14 mouse cellular contexts compared by ENCODE assay signal in genomic region chr19:53786836-53787235, GRCm38 (mm10).
DNase-seq lines count a peak whose midpoint lies in the region; ATAC-seq and TF ChIP-seq lines count a peak whose summit lies in the region.
"Had no signal": no experiment of that assay in that cellular context is flagged by ENCODE, and none has a peak within 500 bp of the region (broad histone marks: within the 10 kb centered on the region; RNA-seq: fewer than 3 reads in every experiment).

No protein-coding gene starts in this region.

- no peak overlapping the region for H3K9ac ChIP-seq in forebrain, embryonic 13.5 days
- H3K9ac ChIP-seq in forebrain, postnatal 0 days: no peak overlapping the region
- no peak overlapping the region for H3K9ac ChIP-seq in heart, postnatal 0 days (replicated peaks; ENCODE audit: low read depth, low read length)
- no peak overlapping the region for H3K9ac ChIP-seq in limb, embryonic 12.5 days (replicated peaks)
- H3K9ac ChIP-seq: liver, embryonic 12.5 days had no signal

- no peaks in the 10 kb centered on the region for H3K36me3 ChIP-seq in forebrain, embryonic 13.5 days (ENCODE audit: poor library complexity, severe bottlenecking)
- no peaks in the 10 kb centered on the region for H3K36me3 ChIP-seq in forebrain, postnatal 0 days (ENCODE audit: insufficient read depth)
- H3K36me3 ChIP-seq in heart, postnatal 0 days (replicated peaks; ENCODE audit: control insufficient read depth, insufficient read depth, low read length): no peaks in the 10 kb centered on the region
- H3K36me3 ChIP-seq in limb, embryonic 12.5 days: no peaks in the 10 kb centered on the region
- H3K36me3 ChIP-seq in limb, embryonic 10.5 days: no peaks in the 10 kb centered on the region
- H3K36me3 ChIP-seq in small intestine, adult 2 months (ENCODE audit: control insufficient read depth, insufficient read depth, low read length): no peaks in the 10 kb centered on the region
- H3K36me3 ChIP-seq: liver, embryonic 12.5 days had no signal

- no peaks in the 10 kb centered on the region for H3K9me3 ChIP-seq in forebrain, embryonic 13.5 days (replicated peaks)
- H3K9me3 ChIP-seq in forebrain, postnatal 0 days (ENCODE audit: low read length): no peaks in the 10 kb centered on the region
- H3K9me3 ChIP-seq in heart, postnatal 0 days (replicated peaks; ENCODE audit: control insufficient read depth, low read length): no peaks in the 10 kb centered on the region
- H3K9me3 ChIP-seq in limb, embryonic 12.5 days: no peaks in the 10 kb centered on the region
- no peaks in the 10 kb centered on the region for H3K9me3 ChIP-seq in limb, embryonic 10.5 days (replicated peaks)
- H3K9me3 ChIP-seq: liver, embryonic 12.5 days had no signal

- no peak overlapping the region for H3K4me3 ChIP-seq in forebrain, embryonic 13.5 days
- H3K4me3 ChIP-seq in forebrain, postnatal 0 days (ENCODE audit: low read depth, low read length): no peak overlapping the region
- H3K4me3 ChIP-seq in heart, postnatal 0 days (ENCODE audit: low read depth, low read length): no peak overlapping the region
- no peak overlapping the region for H3K4me3 ChIP-seq in limb, embryonic 12.5 days (replicated peaks)
- no peak overlapping the region for H3K4me3 ChIP-seq in limb, embryonic 10.5 days
- H3K4me3 ChIP-seq in small intestine, adult 2 months (ENCODE audit: low read depth, low read length): no peak overlapping the region
- H3K4me3 ChIP-seq: liver, embryonic 12.5 days had no signal

- 52% methylated on average over 5 of the region's 5 CpGs for WGBS in forebrain, embryonic 13.5 days
- WGBS in forebrain, postnatal 0 days: 24% methylated on average over 5 of the region's 5 CpGs
- WGBS in heart, postnatal 0 days: 74% methylated on average over 5 of the region's 5 CpGs
- WGBS in limb, embryonic 12.5 days: 43% methylated on average over 5 of the region's 5 CpGs
- WGBS in limb, embryonic 10.5 days: 83% methylated on average over 5 of the region's 5 CpGs
- WGBS in small intestine, adult 2 months: 22% methylated on average over 5 of the region's 5 CpGs

- H3K4me2 ChIP-seq in forebrain, embryonic 13.5 days: no peak overlapping the region
- no peak overlapping the region for H3K4me2 ChIP-seq in forebrain, postnatal 0 days (ENCODE audit: low read depth)
- no peak overlapping the region for H3K4me2 ChIP-seq in heart, postnatal 0 days (ENCODE audit: low read depth, low read length)
- H3K4me2 ChIP-seq in limb, embryonic 12.5 days: no peak overlapping the region
- H3K4me2 ChIP-seq: liver, embryonic 12.5 days; midbrain, embryonic 11.5 days had no signal

- TF ChIP-seq CTCF in forebrain, postnatal 0 days (IDR thresholded peaks at IDR 0.05; ENCODE audit: low read depth): no peak
- TF ChIP-seq CTCF in heart, postnatal 0 days (IDR thresholded peaks at IDR 0.05; ENCODE audit: low read depth): no peak
- no peak for TF ChIP-seq CTCF in small intestine, adult 2 months (IDR thresholded peaks at IDR 0.05; ENCODE audit: extremely low read depth, insufficient read length, insufficient replicate concordance, low read depth, low read length)

- H3K4me1 ChIP-seq in forebrain, embryonic 13.5 days: peaks cover 19% of the 10 kb centered on the region
- H3K4me1 ChIP-seq in forebrain, postnatal 0 days (ENCODE audit: insufficient read depth): no peaks in the 10 kb centered on the region
- peaks cover 64% of the 10 kb centered on the region for H3K4me1 ChIP-seq in heart, postnatal 0 days (ENCODE audit: control insufficient read depth, insufficient read depth)
- peaks cover 17% of the 10 kb centered on the region for H3K4me1 ChIP-seq in limb, embryonic 12.5 days (replicated peaks)
- H3K4me1 ChIP-seq in limb, embryonic 10.5 days: peaks cover 12% of the 10 kb centered on the region; the same call in 1 of the 2 replicates
- peaks cover 9% of the 10 kb centered on the region; the same call in 1 of the 2 replicates for H3K4me1 ChIP-seq in small intestine, adult 2 months (ENCODE audit: control insufficient read depth, insufficient read depth, insufficient read length, low read length)

- H3K27me3 ChIP-seq in forebrain, embryonic 13.5 days: no peaks in the 10 kb centered on the region
- no peaks in the 10 kb centered on the region for H3K27me3 ChIP-seq in forebrain, postnatal 0 days (ENCODE audit: insufficient read depth, low read length)
- H3K27me3 ChIP-seq in heart, postnatal 0 days (ENCODE audit: control insufficient read depth, insufficient read depth, low read length): no peaks in the 10 kb centered on the region
- H3K27me3 ChIP-seq in limb, embryonic 12.5 days: 0 out of 2 replicates have a peak, but pooled peaks cover 2% of the 10 kb centered on the region
- H3K27me3 ChIP-seq in limb, embryonic 10.5 days (ENCODE audit: low read depth, poor library complexity, severe bottlenecking): no peaks in the 10 kb centered on the region
- no peaks in the 10 kb centered on the region for H3K27me3 ChIP-seq in small intestine, adult 2 months (ENCODE audit: control insufficient read depth, insufficient read depth, low read length)

- no peak for DNase-seq in forebrain, postnatal 0 days
- no peak for DNase-seq in heart, postnatal 0 days (ENCODE audit: low spot score)
- no peak for DNase-seq in heart, postnatal 25 days (ENCODE audit: low spot score)
- DNase-seq in limb, embryonic 10.5 days (ENCODE audit: low spot score): no peak
- no peak for DNase-seq in embryo, embryonic 11 days
- DNase-seq: cerebellum, adult 8-10 months; heart, postnatal 36 days; lung, postnatal 14 days; thymus, postnatal 14 days had no signal

- TF ChIP-seq EP300 in heart, postnatal 0 days (IDR thresholded peaks at IDR 0.05; ENCODE audit: low read depth): no peak

- peak overlapping the region; percentile 48; the same call in 1 of the 2 replicates for H3K27ac ChIP-seq in forebrain, embryonic 13.5 days
- no peak overlapping the region for H3K27ac ChIP-seq in forebrain, postnatal 0 days (ENCODE audit: low read depth, low read length)
- peak overlapping the region; percentile 63 for H3K27ac ChIP-seq in heart, postnatal 0 days (ENCODE audit: low read depth)
- H3K27ac ChIP-seq in limb, embryonic 12.5 days: 0 out of 2 replicates have a peak overlapping the region, but pooled peaks have one; percentile 29
- no peak overlapping the region for H3K27ac ChIP-seq in limb, embryonic 10.5 days
- peak overlapping the region; percentile 7; the same call in 1 of the 2 replicates for H3K27ac ChIP-seq in small intestine, adult 2 months (ENCODE audit: insufficient read depth, low read depth, low read length)
- H3K27ac ChIP-seq: liver, embryonic 12.5 days had no signal

- TF ChIP-seq POLR2A in small intestine, adult 2 months (IDR thresholded peaks at IDR 0.05; ENCODE audit: low read depth, low read length): no peak

- 0 out of 2 replicates have a peak, but pooled peaks have one; percentile 33 for ATAC-seq in forebrain, embryonic 13.5 days
- ATAC-seq in forebrain, postnatal 0 days: no peak
- ATAC-seq in heart, postnatal 0 days (ENCODE audit: insufficient read depth, low read depth): no peak
- ATAC-seq in limb, embryonic 12.5 days (ENCODE audit: insufficient number of reproducible peaks, insufficient read depth, low FRiP score, low TSS enrichment, low read depth): no peak
- ATAC-seq: liver, embryonic 12.5 days had no signal

- intact Hi-C loops in heart, postnatal 25 days (cut with DNase I): no loop called here

Comparison
In these comparisons a context has a peak if more than half of its experiments do, and no peak if none do; other contexts are left out.
1. H3K27ac ChIP-seq: peak in forebrain, embryonic 13.5 days (single experiment), heart, postnatal 0 days (single experiment), limb, embryonic 12.5 days (single experiment) and small intestine, adult 2 months (single experiment); none in forebrain, postnatal 0 days (single experiment) and limb, embryonic 10.5 days (single experiment).